In the genomic region with DNA sequence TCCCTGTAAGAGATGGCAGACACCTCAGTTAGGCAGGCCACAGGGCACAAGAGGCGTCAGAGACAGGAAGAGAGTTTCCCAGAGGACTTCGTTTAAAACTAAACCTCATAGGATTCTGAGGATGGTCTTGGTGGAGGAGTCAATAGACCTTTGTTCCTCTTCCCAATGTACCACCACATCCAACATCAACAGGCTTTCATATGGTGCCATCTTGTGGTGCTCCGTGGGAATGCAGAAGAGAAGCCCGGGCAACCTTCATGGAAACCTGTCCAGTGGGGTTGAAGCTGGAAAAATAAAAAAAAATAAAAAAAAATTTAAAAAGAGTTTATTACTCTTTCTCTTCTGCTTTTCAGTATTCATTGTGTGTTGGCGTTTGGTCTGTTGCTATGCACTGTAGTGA, we compare ENCODE assay signal across 8 mouse cellular contexts. TPM values are rescaled to one million over a fixed set of nuclear protein-coding genes. Genes with fewer than 3 reads are reported as not detected.
DNase-seq lines count a peak whose midpoint lies in the region; ATAC-seq and TF ChIP-seq lines count a peak whose summit lies in the region.
"Not testable (repeated sequence)": the region's sequence is repeated elsewhere in the genome, so short reads cannot be mapped to it uniquely, and the experiment has no call there.

No protein-coding gene starts in this region.

- not testable (repeated sequence) for H3K4me1 ChIP-seq in ES-E14 (ENCODE audit: control insufficient read depth in 2 of 2, insufficient read depth in 2 of 2, low read length in 2 of 2, poor library complexity in 1 of 2); embryonic facial prominence, embryonic 14.5 days (ENCODE audit: control insufficient read depth, insufficient read depth, low read length); heart, adult 2 months (ENCODE audit: control insufficient read depth, insufficient read depth, low read length); limb, embryonic 10.5 days; midbrain, embryonic 13.5 days (replicated peaks)

- H3K9me3 ChIP-seq in ES-E14 (ENCODE audit: control insufficient read depth, insufficient read depth, low read depth, low read length); embryonic facial prominence, embryonic 14.5 days (ENCODE audit: control insufficient read depth, low read length); limb, embryonic 10.5 days (replicated peaks); midbrain, embryonic 13.5 days: not testable (repeated sequence)

- in situ Hi-C loops in ES-E14 (cut with MboI; ENCODE audit: low sequenced_read_pairs in 2 of 2, unreplicated experiment in 2 of 2), result not testable (repeated sequence)

- 13% methylated on average over 5 of the region's 5 CpGs for WGBS in embryonic facial prominence, embryonic 14.5 days
- 8% methylated on average over 5 of the region's 5 CpGs for WGBS in heart, adult 2 months
- 26% methylated on average over 5 of the region's 5 CpGs for WGBS in limb, embryonic 10.5 days
- 26% methylated on average over 5 of the region's 5 CpGs for WGBS in midbrain, embryonic 13.5 days

- not testable (repeated sequence) for H3K79me2 ChIP-seq in heart, adult 2 months (replicated peaks; ENCODE audit: control insufficient read depth, insufficient read depth, low read length)

- not testable (repeated sequence) for TF ChIP-seq POLR2A in heart, adult 2 months (IDR thresholded peaks at IDR 0.05; ENCODE audit: insufficient read depth, low read depth, low read length)

- H3K4me3 ChIP-seq in ES-E14 (ENCODE audit: insufficient read depth in 1 of 2, low read depth in 1 of 2, low read length in 2 of 2, poor library complexity in 1 of 2, severe bottlenecking in 1 of 2); embryonic facial prominence, embryonic 14.5 days (ENCODE audit: low read depth, low read length); heart, adult 2 months; limb, embryonic 10.5 days; midbrain, embryonic 13.5 days (replicated peaks): not testable (repeated sequence)

- not testable (repeated sequence) for H3K27me3 ChIP-seq in embryonic facial prominence, embryonic 14.5 days (replicated peaks; ENCODE audit: control insufficient read depth, insufficient read depth, low read length); heart, adult 2 months (ENCODE audit: control insufficient read depth, insufficient read depth, low read length); limb, embryonic 10.5 days (ENCODE audit: low read depth, poor library complexity, severe bottlenecking); midbrain, embryonic 13.5 days

- peak; percentile 49 for DNase-seq in ES-E14 (ENCODE audit: low read depth, low spot score)
- peak; percentile 13 for DNase-seq in c-Kit-positive CD71-positive TER-119-negative erythroid progenitor cells, embryonic 14.5 days (ENCODE audit: low read depth)
- peak; percentile 26 for DNase-seq in embryonic facial prominence, embryonic 14.5 days (ENCODE audit: low spot score)
- DNase-seq in heart, adult 2 months, result peak; percentile 37 to 67
- DNase-seq in kidney, postnatal 14 days, result peak; percentile 70
- peak; percentile 79 for DNase-seq in limb, embryonic 10.5 days (ENCODE audit: low spot score)
- DNase-seq in testis, postnatal 10 days (ENCODE audit: low spot score), result peak; percentile 79

- intact Hi-C loops in heart, adult 2 months (cut with DNase I), result loop anchor here (1.0 to 5.0 kb wide), 2 partner anchors 125 to 374 kb away; a partner anchor contains a TSS

- not testable (repeated sequence) for H3K9ac ChIP-seq in ES-E14 (ENCODE audit: insufficient read depth, low read depth, low read length, poor library complexity, severe bottlenecking); embryonic facial prominence, embryonic 14.5 days (ENCODE audit: low read depth, low read length); heart, adult 2 months (ENCODE audit: low read depth, low read length); midbrain, embryonic 13.5 days (replicated peaks)

- H3K4me2 ChIP-seq in embryonic facial prominence, embryonic 14.5 days (ENCODE audit: low read depth, low read length); midbrain, embryonic 13.5 days (replicated peaks): not testable (repeated sequence)

- peak; percentile 84 for TF ChIP-seq CTCF in heart, adult 2 months (IDR thresholded peaks at IDR 0.05)

- not testable (repeated sequence) for TF ChIP-seq EP300 in heart, adult 2 months (IDR thresholded peaks at IDR 0.05; ENCODE audit: insufficient read depth, low read depth, low read length)

- H3K36me3 ChIP-seq in ES-E14 (ENCODE audit: control insufficient read depth, insufficient read depth, low read length, poor library complexity, severe bottlenecking); embryonic facial prominence, embryonic 14.5 days (ENCODE audit: control insufficient read depth, insufficient read depth, low read length); heart, adult 2 months (ENCODE audit: control insufficient read depth, insufficient read depth, low read length); limb, embryonic 10.5 days; midbrain, embryonic 13.5 days: not testable (repeated sequence)

- not testable (repeated sequence) for H3K27ac ChIP-seq in ES-E14 (ENCODE audit: insufficient read depth, low read depth, low read length, poor library complexity, severe bottlenecking); embryonic facial prominence, embryonic 14.5 days (replicated peaks; ENCODE audit: low read depth, low read length); heart, adult 2 months; limb, embryonic 10.5 days; midbrain, embryonic 13.5 days

- not testable (repeated sequence) for ATAC-seq in embryonic facial prominence, embryonic 14.5 days (ENCODE audit: low read depth)
- peak; percentile 17; the same call in 1 of the 2 replicates for ATAC-seq in midbrain, embryonic 13.5 days

TF ChIP-seq in ES-E14, 5 proteins besides CTCF, POLR2A, EP300 and RAD21:
- peak; percentile 53; the same call in 1 of the 2 replicates for TF ChIP-seq ZC3H11A (IDR thresholded peaks at IDR 0.05; ENCODE audit: borderline replicate concordance, low read depth, low read length)

RNA-seq across cellular contexts. Expression of a gene that starts 59.7 kb away (rescaled TPM):
- total RNA-seq in ES-E14 (2012; rRNA removed), result 0.98 and 3.1 TPM in 2 replicates
- 9.2 and 16.1 TPM in 2 replicates for polyA plus RNA-seq in embryonic facial prominence, embryonic 14.5 days (2014; fragmentation: Nextera tagmentation; extraction: Ambion mirVana)
- 1 to 10 TPM; 1.5 to 2.2 TPM for total RNA-seq in heart, adult 2 months (2021)
- polyA plus RNA-seq in heart, adult 2 months (2012; rRNA removed), result 1.5 and 2.1 TPM in 2 replicates
- 0.13 and 0.66 TPM in 2 replicates for polyA plus RNA-seq in limb, embryonic 10.5 days (2016; fragmentation: Nextera tagmentation; extraction: Ambion mirVana)
- 0.23 and 0.31 TPM in 2 replicates for polyA plus RNA-seq in midbrain, embryonic 13.5 days (2015; fragmentation: Nextera tagmentation; extraction: Ambion mirVana)

Comparison
In these comparisons a context has a peak if more than half of its experiments do, and no peak if none do; other contexts are left out.
1. DNase-seq: peak in every context shown above with its lines; median percentile 79 in limb, embryonic 10.5 days; 79 in testis, postnatal 10 days; 70 in kidney, postnatal 14 days; 52 in heart, adult 2 months; 49 in ES-E14; 26 in embryonic facial prominence, embryonic 14.5 days; 13 in c-Kit-positive CD71-positive TER-119-negative erythroid progenitor cells, embryonic 14.5 days.